Mouse (Mus musculus) hindbrain, embryonic 13.5 days (tissue): Measurements from ENCODE around the gene Sox13. TPM values are rescaled to one million over a fixed set of nuclear protein-coding genes. Genes with fewer than 3 reads are reported as not detected.
A peak's percentile ranks its signal among the peaks of the same experiment; 100 is the strongest.

ENCODE experiments used
- ATAC-seq: fragments of 200-750 bp; cut with Nextera tagmentation; 2 replicates; pipeline ENCODE4 v1.8.0; 2017; ENCODE audit warnings: moderate TSS enrichment; ENCODE audit not compliant: low FRiP score
- H3K27ac ChIP-seq: fragments of 300-500 bp; sonication (generic); 2 replicates; pipeline ENCODE4 v1.5.1; 2015; ENCODE audit warnings: inconsistent platforms, mild to moderate bottlenecking, moderate library complexity
- H3K27me3 ChIP-seq: fragments of 300-500 bp; sonication (generic); 2 replicates; pipeline ENCODE4 v1.6.1; 2015; ENCODE audit warnings: mild to moderate bottlenecking, inconsistent platforms
- H3K36me3 ChIP-seq: fragments of 300-500 bp; sonication (generic); 2 replicates; pipeline ENCODE4 v1.6.1; 2015; ENCODE audit warnings: mild to moderate bottlenecking, inconsistent platforms
- H3K4me1 ChIP-seq: fragments of 300-500 bp; sonication (generic); replicated peaks from 2 replicates; pipeline ENCODE4 v1.6.1; 2015; ENCODE audit warnings: inconsistent platforms
- H3K4me2 ChIP-seq: fragments of 300-500 bp; sonication (generic); 2 replicates; pipeline ENCODE4 v1.6.1; 2015; ENCODE audit warnings: inconsistent platforms, mild to moderate bottlenecking, moderate library complexity
- H3K4me3 ChIP-seq: fragments of 300-500 bp; sonication (generic); 2 replicates; pipeline ENCODE4 v1.5.1; 2015; ENCODE audit warnings: mild to moderate bottlenecking, inconsistent platforms
- H3K9ac ChIP-seq: fragments of 300-500 bp; sonication (generic); 2 replicates; pipeline ENCODE4 v1.6.1; 2015; ENCODE audit warnings: mild to moderate bottlenecking, inconsistent platforms
- H3K9me3 ChIP-seq: fragments of 300-500 bp; sonication (generic); 2 replicates; pipeline ENCODE4 v1.6.1; 2016; ENCODE audit warnings: inconsistent platforms
- WGBS: fragments of 180-500 bp; shearing (Covaris S2); methylation state at CpG from one replicate; pipeline ENCODE4 v1.1.7; 2015; 5-methylcytosine and 5-hydroxymethylcytosine counted together
- polyA plus RNA-seq: library from polyadenylated mRNA; unstranded; fragments of >200 nt; fragmentation: Nextera tagmentation; extraction: Ambion mirVana; gene quantifications from 2 replicates; pipeline ENCODE4 v1.2.1, GENCODE M21; 2015

The Sox13 gene
- polyA plus RNA-seq, 1 experiment from 2014 or later: 8.0 TPM

GRCm38 (mm10) chr1:133451869-133452563 lies 27.8 kb upstream of the Sox13 start:
- 48% methylated on average over 13 of the region's 13 CpGs for WGBS
- no peak for ATAC-seq
- Histone ChIP-seq H3K4me3 (no peak overlapping the region), H3K4me1 (peaks cover 15% of the 10 kb centered on the region), H3K9me3 (no peaks in the 10 kb centered on the region), H3K36me3 (no peaks in the 10 kb centered on the region), H3K4me2 (no peak overlapping the region), H3K9ac (0 out of 2 replicates have a peak overlapping the region, but pooled peaks have one; percentile 19), H3K27ac (no peak overlapping the region; the same call in 1 of the 2 replicates), H3K27me3 (0 out of 2 replicates have a peak, but pooled peaks cover 3% of the 10 kb centered on the region)

GRCm38 (mm10) chr1:133451025-133451424 lies 26.8 kb upstream of the Sox13 start:
- no peaks in the 10 kb centered on the region for H3K9me3 ChIP-seq
- H3K9ac ChIP-seq: no peak overlapping the region
- H3K4me1 ChIP-seq: peaks cover 15% of the 10 kb centered on the region
- no peak overlapping the region for H3K27ac ChIP-seq
- H3K27me3 ChIP-seq: 0 out of 2 replicates have a peak, but pooled peaks cover 3% of the 10 kb centered on the region
- no peak for ATAC-seq
- no peaks in the 10 kb centered on the region for H3K36me3 ChIP-seq
- H3K4me2 ChIP-seq: no peak overlapping the region
- WGBS: 83% methylated on average over 11 of the region's 11 CpGs
- no peak overlapping the region for H3K4me3 ChIP-seq

GRCm38 (mm10) chr1:133448351-133448931 lies 24.3 kb upstream of the Sox13 start:
- peaks cover 15% of the 10 kb centered on the region for H3K4me1 ChIP-seq
- no peak overlapping the region for H3K27ac ChIP-seq
- 0 out of 2 replicates have a peak, but pooled peaks cover 3% of the 10 kb centered on the region for H3K27me3 ChIP-seq
- H3K9ac ChIP-seq: no peak overlapping the region; the same call in 1 of the 2 replicates
- no peaks in the 10 kb centered on the region for H3K36me3 ChIP-seq
- no peaks in the 10 kb centered on the region for H3K9me3 ChIP-seq
- H3K4me2 ChIP-seq: no peak overlapping the region
- no peak for ATAC-seq
- H3K4me3 ChIP-seq: no peak overlapping the region
- 37% methylated on average over 14 of the region's 14 CpGs for WGBS

- 72% methylated on average over 4 of the region's 4 CpGs for WGBS
- ATAC-seq: no peak
- no peaks in the 10 kb centered on the region for H3K36me3 ChIP-seq
- no peak overlapping the region for H3K4me2 ChIP-seq
- peaks cover 7% of the 10 kb centered on the region; the same call in 1 of the 2 replicates for H3K9me3 ChIP-seq
- H3K4me1 ChIP-seq: peaks cover 7% of the 10 kb centered on the region
- H3K27ac ChIP-seq: no peak overlapping the region
- H3K4me3 ChIP-seq: no peak overlapping the region
- H3K27me3 ChIP-seq: no peaks in the 10 kb centered on the region
- H3K9ac ChIP-seq: no peak overlapping the region
Observed at GRCm38 (mm10) chr1:133446291-133446690, 22.1 kb upstream of the Sox13 start.

- 88% methylated on average over 8 of the region's 8 CpGs for WGBS
Observed at GRCm38 (mm10) chr1:133444315-133444714, 20.1 kb upstream of the Sox13 start.

GRCm38 (mm10) chr1:133437916-133438683 lies 13.9 kb upstream of the Sox13 start:
- no peak for ATAC-seq
- 37% methylated on average over 14 of the region's 14 CpGs for WGBS
- Histone ChIP-seq H3K4me3 (no peak overlapping the region), H3K9ac (no peak overlapping the region), H3K4me2 (no peak overlapping the region), H3K9me3 (peaks cover 5% of the 10 kb centered on the region; the same call in 1 of the 2 replicates), H3K36me3 (no peaks in the 10 kb centered on the region), H3K27ac (no peak overlapping the region), H3K27me3 (no peaks in the 10 kb centered on the region), H3K4me1 (peaks cover 25% of the 10 kb centered on the region)

More at GRCm38 (mm10) chr1:133444315-133444714, 20.1 kb upstream of the Sox13 start:
- peaks cover 7% of the 10 kb centered on the region; the same call in 1 of the 2 replicates for H3K9me3 ChIP-seq
- no peaks in the 10 kb centered on the region for H3K27me3 ChIP-seq
- H3K36me3 ChIP-seq: no peaks in the 10 kb centered on the region
- no peak overlapping the region for H3K27ac ChIP-seq
- no peak for ATAC-seq
- no peak overlapping the region for H3K4me3 ChIP-seq
- H3K9ac ChIP-seq: no peak overlapping the region
- H3K4me2 ChIP-seq: no peak overlapping the region
- H3K4me1 ChIP-seq: peaks cover 7% of the 10 kb centered on the region

- 0 out of 2 replicates have a peak, but pooled peaks cover 6% of the 10 kb centered on the region for H3K9me3 ChIP-seq
- H3K4me1 ChIP-seq: peaks cover 29% of the 10 kb centered on the region
- H3K36me3 ChIP-seq: no peaks in the 10 kb centered on the region
- 10% methylated on average over 10 of the region's 10 CpGs for WGBS
- peak overlapping the region; percentile 45 for H3K4me2 ChIP-seq
- no peak overlapping the region for H3K9ac ChIP-seq
- peak overlapping the region; percentile 66 for H3K27ac ChIP-seq
- H3K27me3 ChIP-seq: no peaks in the 10 kb centered on the region
- no peak overlapping the region for H3K4me3 ChIP-seq
- ATAC-seq: 0 out of 2 replicates have a peak, but pooled peaks have one; percentile 57
Observed at GRCm38 (mm10) chr1:133434756-133435112, 10.6 kb upstream of the Sox13 start.

GRCm38 (mm10) chr1:133434018-133434755 lies 10.0 kb upstream of the Sox13 start:
- Histone ChIP-seq H3K27ac (peak overlapping the region; percentile 72), H3K4me1 (peaks cover 29% of the 10 kb centered on the region), H3K4me3 (peak overlapping the region; percentile 18; the same call in 1 of the 2 replicates), H3K36me3 (no peaks in the 10 kb centered on the region), H3K4me2 (peak overlapping the region; percentile 45), H3K9ac (peak overlapping the region; percentile 40; the same call in 1 of the 2 replicates), H3K27me3 (no peaks in the 10 kb centered on the region), H3K9me3 (0 out of 2 replicates have a peak, but pooled peaks cover 6% of the 10 kb centered on the region)
- 6% methylated on average over 11 of the region's 12 CpGs for WGBS
- ATAC-seq: peak; percentile 89

- 13% methylated on average over 2 of the region's 2 CpGs for WGBS
- H3K9ac ChIP-seq: no peak overlapping the region
- H3K27ac ChIP-seq: no peak overlapping the region
Observed at GRCm38 (mm10) chr1:133432566-133432965, 8.4 kb upstream of the Sox13 start.

GRCm38 (mm10) chr1:133431133-133431532 lies 7.0 kb upstream of the Sox13 start:
- H3K4me2 ChIP-seq: no peak overlapping the region
- H3K9me3 ChIP-seq: 0 out of 2 replicates have a peak, but pooled peaks cover 6% of the 10 kb centered on the region
- no peak for ATAC-seq
- no peaks in the 10 kb centered on the region for H3K27me3 ChIP-seq
- 93% methylated on average over 2 of the region's 2 CpGs for WGBS
- H3K27ac ChIP-seq: no peak overlapping the region
- no peak overlapping the region for H3K9ac ChIP-seq
- no peaks in the 10 kb centered on the region for H3K36me3 ChIP-seq
- H3K4me3 ChIP-seq: no peak overlapping the region
- peaks cover 22% of the 10 kb centered on the region for H3K4me1 ChIP-seq

More at GRCm38 (mm10) chr1:133432566-133432965, 8.4 kb upstream of the Sox13 start:
- peaks cover 22% of the 10 kb centered on the region for H3K4me1 ChIP-seq
- no peak for ATAC-seq
- no peaks in the 10 kb centered on the region for H3K27me3 ChIP-seq
- 0 out of 2 replicates have a peak, but pooled peaks cover 6% of the 10 kb centered on the region for H3K9me3 ChIP-seq
- no peak overlapping the region for H3K4me2 ChIP-seq
- no peak overlapping the region for H3K4me3 ChIP-seq
- no peaks in the 10 kb centered on the region for H3K36me3 ChIP-seq

GRCm38 (mm10) chr1:133424547-133425140 lies 467 bp upstream of the Sox13 start:
- Histone ChIP-seq H3K9ac (no peak overlapping the region), H3K4me2 (peak overlapping the region; percentile 99), H3K27me3 (no peaks in the 10 kb centered on the region), H3K4me1 (peaks cover 28% of the 10 kb centered on the region), H3K4me3 (peak overlapping the region; percentile 81), H3K36me3 (no peaks in the 10 kb centered on the region), H3K9me3 (no peaks in the 10 kb centered on the region), H3K27ac (no peak overlapping the region)
- WGBS: 60% methylated on average over 4 of the region's 4 CpGs
- no peak for ATAC-seq
